Comparison of ENCODE assay signal across 17 mouse cellular contexts in the genomic region with DNA sequence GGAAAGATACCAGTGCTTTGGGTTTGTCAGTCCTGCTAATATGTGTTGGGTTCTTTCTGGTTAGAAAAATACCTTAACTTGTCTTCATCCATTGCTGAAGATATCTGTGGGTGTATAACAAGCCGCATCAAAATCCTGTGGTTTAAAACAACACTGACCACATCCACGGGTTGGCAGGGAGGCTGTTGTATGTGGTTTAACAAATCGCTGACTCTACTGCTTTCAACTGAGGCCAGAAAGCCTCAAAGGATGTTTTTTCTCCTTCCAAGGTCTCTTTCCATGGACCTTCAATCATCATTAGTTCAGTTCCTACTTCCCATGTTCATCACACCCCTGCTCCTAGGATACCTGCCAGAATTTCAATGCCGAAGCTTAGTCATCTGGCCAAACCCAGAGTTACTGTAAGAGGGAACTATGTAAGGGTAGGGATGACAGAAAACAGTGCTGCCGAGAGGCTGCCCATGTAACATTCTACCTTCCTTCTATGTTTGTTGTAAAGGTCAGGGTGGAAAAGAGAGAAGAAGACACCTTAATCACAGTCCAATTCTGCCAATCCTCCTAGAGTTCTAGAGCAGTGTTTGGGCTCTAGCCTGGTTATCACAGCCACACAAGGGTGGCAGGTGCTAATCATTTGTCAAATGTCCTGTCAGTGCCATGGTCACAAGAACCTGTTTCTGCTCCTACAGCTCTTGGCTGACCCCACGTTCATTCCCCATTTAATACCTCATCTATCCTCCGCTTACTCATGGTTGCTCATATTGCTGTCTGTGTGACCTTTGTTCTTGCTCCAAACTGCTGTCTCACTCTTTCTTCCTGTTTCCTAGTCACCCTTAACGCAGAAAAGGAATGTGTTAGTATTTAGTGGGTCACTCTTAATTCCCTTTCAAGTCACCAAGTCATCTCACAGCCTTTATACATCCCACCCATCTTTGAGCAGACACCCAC.
DNase-seq lines count a peak whose midpoint lies in the region; TF ChIP-seq lines count a peak whose summit lies in the region.
"Had no signal": no experiment of that assay in that cellular context is flagged by ENCODE, and none has a peak within 500 bp of the region (broad histone marks: within the 10 kb centered on the region; RNA-seq: fewer than 3 reads in every experiment).

No protein-coding gene starts in this region.

- TF ChIP-seq CTCF in kidney, adult 2 months (conservative IDR thresholded peaks at IDR 0.05; ENCODE audit: insufficient read depth, insufficient read length, low read depth, low read length): no peak

- no peaks in the 10 kb centered on the region for H3K36me3 ChIP-seq in kidney, adult 2 months (ENCODE audit: control insufficient read depth, insufficient read depth, low read length)
- H3K36me3 ChIP-seq in limb, embryonic 10.5 days: no peaks in the 10 kb centered on the region
- H3K36me3 ChIP-seq: hindbrain, embryonic 15.5 days; limb, embryonic 13.5 days; liver, embryonic 15.5 days; midbrain, embryonic 10.5 days; neural tube, embryonic 15.5 days had no signal

- no peak overlapping the region for H3K27ac ChIP-seq in kidney, adult 2 months (ENCODE audit: insufficient read depth, low read depth, low read length)
- no peak overlapping the region for H3K27ac ChIP-seq in limb, embryonic 10.5 days
- H3K27ac ChIP-seq: heart, adult 2 months; hindbrain, embryonic 15.5 days; limb, embryonic 13.5 days; liver, embryonic 15.5 days; midbrain, embryonic 10.5 days; neural tube, embryonic 15.5 days had no signal

- H3K27me3 ChIP-seq in kidney, adult 2 months (replicated peaks; ENCODE audit: control insufficient read depth, insufficient read depth, low read length): no peaks in the 10 kb centered on the region
- no peaks in the 10 kb centered on the region for H3K27me3 ChIP-seq in limb, embryonic 10.5 days (ENCODE audit: low read depth, poor library complexity, severe bottlenecking)
- H3K27me3 ChIP-seq: hindbrain, embryonic 15.5 days; limb, embryonic 13.5 days; liver, embryonic 15.5 days; neural tube, embryonic 15.5 days had no signal

- peaks cover 4% of the 10 kb centered on the region; the same call in 1 of the 2 replicates for H3K4me1 ChIP-seq in kidney, adult 2 months (ENCODE audit: control insufficient read depth, insufficient read depth, low read length)
- no peaks in the 10 kb centered on the region for H3K4me1 ChIP-seq in limb, embryonic 10.5 days
- H3K4me1 ChIP-seq: hindbrain, embryonic 15.5 days; limb, embryonic 13.5 days; liver, embryonic 15.5 days had no signal

- peak; percentile 60 for DNase-seq in kidney, adult 2 months
- DNase-seq in kidney, postnatal 4 days: no peak
- DNase-seq in 3134 (ENCODE audit: extremely low read depth, insufficient read length, low spot score): peak; percentile 4
- peak; percentile 3 for DNase-seq in 3T3-L1 (ENCODE audit: low read depth, low spot score)
- peak; percentile 40 for DNase-seq in adrenal gland, postnatal 25 days
- no peak for DNase-seq in heart, adult 8-10 months (ENCODE audit: low spot score)
- no peak for DNase-seq in limb, embryonic 10.5 days (ENCODE audit: low spot score)
- DNase-seq: heart, adult 2 months; heart, postnatal 10 days; lung, postnatal 14 days; retina, postnatal 1 day; thymus, adult 2 months had no signal

- no peak for TF ChIP-seq POLR2A in kidney, adult 2 months (IDR thresholded peaks at IDR 0.05; ENCODE audit: low read depth, low read length)

- H3K4me3 ChIP-seq in kidney, adult 2 months (ENCODE audit: insufficient read depth, low read depth, low read length): no peak overlapping the region
- H3K4me3 ChIP-seq in limb, embryonic 10.5 days: no peak overlapping the region
- H3K4me3 ChIP-seq: heart, adult 2 months; hindbrain, embryonic 15.5 days; limb, embryonic 13.5 days; liver, embryonic 15.5 days; midbrain, embryonic 10.5 days; neural tube, embryonic 15.5 days had no signal

- 64% methylated on average over 8 of the region's 8 CpGs for WGBS in kidney, adult 2 months
- WGBS in limb, embryonic 10.5 days: 83% methylated on average over 8 of the region's 8 CpGs

- H3K9me3 ChIP-seq in limb, embryonic 10.5 days (replicated peaks): no peaks in the 10 kb centered on the region
- H3K9me3 ChIP-seq: hindbrain, embryonic 15.5 days; limb, embryonic 13.5 days; liver, embryonic 15.5 days; midbrain, embryonic 10.5 days; neural tube, embryonic 15.5 days had no signal

Comparison
In these comparisons a context has a peak if more than half of its experiments do, and no peak if none do; other contexts are left out.
1. DNase-seq: peak in kidney, adult 2 months (single experiment), 3134 (single experiment), 3T3-L1 (single experiment) and adrenal gland, postnatal 25 days (single experiment); none in kidney, postnatal 4 days (0 of 2), heart, adult 8-10 months (single experiment) and limb, embryonic 10.5 days (single experiment).